Mouse (Mus musculus): ENCODE results near the gene Pex10. TPM values are rescaled to one million over a fixed set of nuclear protein-coding genes. Genes with fewer than 3 reads are reported as not detected.

The Pex10 gene
- polyA plus RNA-seq, 1 experiment from 2014 or later: 10.3 TPM

Other genes starting within 250 kb of the Pex10 start
- not detected in 2 replicates for gene Ttc34, start 229.6 kb upstream of the Pex10 start, polyA plus RNA-seq (2016; fragmentation: Nextera tagmentation; extraction: Ambion mirVana)
- 1.7 and 2.5 TPM in 2 replicates for gene Mmel1, start 197.4 kb upstream of the Pex10 start, polyA plus RNA-seq (2016; fragmentation: Nextera tagmentation; extraction: Ambion mirVana)
- gene Fam213b, start 167.9 kb upstream of the Pex10 start, polyA plus RNA-seq (2016; fragmentation: Nextera tagmentation; extraction: Ambion mirVana): 10.2 and 11.3 TPM in 2 replicates
- 62.9 and 65.0 TPM in 2 replicates for gene Tnfrsf14, start 138.5 kb upstream of the Pex10 start, polyA plus RNA-seq (2016; fragmentation: Nextera tagmentation; extraction: Ambion mirVana)
- gene Hes5, start 106.1 kb upstream of the Pex10 start, polyA plus RNA-seq (2016; fragmentation: Nextera tagmentation; extraction: Ambion mirVana): 0.12 TPM in 1 of 2 replicates, not detected in the other
- gene Pank4, start 102.9 kb upstream of the Pex10 start, polyA plus RNA-seq (2016; fragmentation: Nextera tagmentation; extraction: Ambion mirVana): 33.4 and 34.0 TPM in 2 replicates
- gene Plch2, start 10.2 kb upstream of the Pex10 start, polyA plus RNA-seq (2016; fragmentation: Nextera tagmentation; extraction: Ambion mirVana): 0.24 TPM in 1 of 2 replicates, not detected in the other
- 107 and 109 TPM in 2 replicates for gene Rer1, start 19.4 kb downstream of the Pex10 start, polyA plus RNA-seq (2016; fragmentation: Nextera tagmentation; extraction: Ambion mirVana)
- 2.0 and 2.1 TPM in 2 replicates for gene Morn1, start 19.6 kb downstream of the Pex10 start, polyA plus RNA-seq (2016; fragmentation: Nextera tagmentation; extraction: Ambion mirVana)
- gene Ski, start 155.6 kb downstream of the Pex10 start, polyA plus RNA-seq (2016; fragmentation: Nextera tagmentation; extraction: Ambion mirVana): 3.5 and 3.8 TPM in 2 replicates
- 25.8 and 31.2 TPM in 2 replicates for gene Faap20, start 182.8 kb downstream of the Pex10 start, polyA plus RNA-seq (2016; fragmentation: Nextera tagmentation; extraction: Ambion mirVana)